In genomic region chr1:183194151-183194550, GRCm38 (mm10) we compare ENCODE assay signal across 14 mouse cellular contexts. TPM values are rescaled to one million over a fixed set of nuclear protein-coding genes. Genes with fewer than 3 reads are reported as not detected.
DNase-seq lines count a peak whose midpoint lies in the region; ATAC-seq lines count a peak whose summit lies in the region.
"Had no signal": no experiment of that assay in that cellular context is flagged by ENCODE, and none has a peak within 500 bp of the region (broad histone marks: within the 10 kb centered on the region; RNA-seq: fewer than 3 reads in every experiment).

No protein-coding gene starts in this region.

- H3K4me2 ChIP-seq in lung, embryonic 16.5 days (ENCODE audit: low read depth, low read length) = no peak overlapping the region
- peak overlapping the region; percentile 25 for H3K4me2 ChIP-seq in heart, embryonic 15.5 days
- H3K4me2 ChIP-seq: forebrain, embryonic 13.5 days; midbrain, embryonic 13.5 days had no signal

- H3K27ac ChIP-seq in lung, embryonic 16.5 days (ENCODE audit: low read length) = no peak overlapping the region
- H3K27ac ChIP-seq in heart, embryonic 15.5 days = no peak overlapping the region
- H3K27ac ChIP-seq: forebrain, embryonic 13.5 days; midbrain, embryonic 13.5 days had no signal

- H3K9me3 ChIP-seq in lung, embryonic 16.5 days (ENCODE audit: control insufficient read depth, low read length) = no peaks in the 10 kb centered on the region
- no peaks in the 10 kb centered on the region for H3K9me3 ChIP-seq in heart, embryonic 15.5 days (replicated peaks)
- H3K9me3 ChIP-seq: forebrain, embryonic 13.5 days; midbrain, embryonic 13.5 days had no signal

- DNase-seq in heart, adult 18-20 months = peak; percentile 49 to 51
- DNase-seq in heart, postnatal 4 days = no peak
- no peak for DNase-seq in lung, postnatal 10 days
- DNase-seq in skeletal muscle tissue, adult 2 months (ENCODE audit: low read depth, low spot score) = peak; percentile 45
- DNase-seq in T-cell, adult 2 months (ENCODE audit: low spot score) = no peak
- DNase-seq: adrenal gland, postnatal 10 days; cerebellum, adult 11 months; kidney, adult 8-10 months had no signal

- no peak overlapping the region for H3K9ac ChIP-seq in lung, embryonic 16.5 days (ENCODE audit: low read length)
- H3K9ac ChIP-seq in heart, embryonic 15.5 days = no peak overlapping the region
- H3K9ac ChIP-seq: forebrain, embryonic 13.5 days; midbrain, embryonic 13.5 days had no signal

- 47% methylated on average over 5 of the region's 5 CpGs for WGBS in lung, embryonic 16.5 days
- WGBS in heart, embryonic 15.5 days = 51% methylated on average over 5 of the region's 5 CpGs

- H3K4me3 ChIP-seq in lung, embryonic 16.5 days (ENCODE audit: low read length) = no peak overlapping the region
- H3K4me3 ChIP-seq in heart, embryonic 15.5 days = no peak overlapping the region
- H3K4me3 ChIP-seq: forebrain, embryonic 13.5 days; midbrain, embryonic 13.5 days had no signal

- ATAC-seq in lung, embryonic 16.5 days (ENCODE audit: low read depth) = peak; percentile 36; the same call in 1 of the 2 replicates
- ATAC-seq in heart, embryonic 15.5 days (replicated peaks; ENCODE audit: insufficient number of reproducible peaks, insufficient read depth, low FRiP score, low read depth) = no peak
- no peak for ATAC-seq in erythroblast, adult 5-6 weeks (replicated peaks; ENCODE audit: low FRiP score, poor library complexity, severe bottlenecking)
- ATAC-seq: forebrain, embryonic 13.5 days; hindbrain, embryonic 16.5 days; midbrain, embryonic 13.5 days had no signal

- H3K36me3 ChIP-seq in lung, embryonic 16.5 days (ENCODE audit: control insufficient read depth, insufficient read depth, low read length) = no peaks in the 10 kb centered on the region
- H3K36me3 ChIP-seq in heart, embryonic 15.5 days = no peaks in the 10 kb centered on the region
- H3K36me3 ChIP-seq: midbrain, embryonic 13.5 days had no signal

- H3K27me3 ChIP-seq in lung, embryonic 16.5 days (ENCODE audit: control insufficient read depth, insufficient read depth, low read depth, low read length) = no peaks in the 10 kb centered on the region
- H3K27me3 ChIP-seq in heart, embryonic 15.5 days = no peaks in the 10 kb centered on the region
- H3K27me3 ChIP-seq: forebrain, embryonic 13.5 days; midbrain, embryonic 13.5 days had no signal

- H3K4me1 ChIP-seq in lung, embryonic 16.5 days (replicated peaks; ENCODE audit: control insufficient read depth, insufficient read depth, low read length) = peaks cover 7% of the 10 kb centered on the region
- H3K4me1 ChIP-seq in heart, embryonic 15.5 days (replicated peaks) = peaks cover 39% of the 10 kb centered on the region

RNA-seq across cellular contexts. Expression of gene Disp1, which starts 27.2 kb away (rescaled TPM):
- 1 to 10 TPM; 7.6 to 8.3 TPM for total RNA-seq in heart, adult 18-20 months (2021)
- 10 to 100 TPM; 10.6 to 11.7 TPM for total RNA-seq in heart, postnatal 4 days (2021)
- polyA plus RNA-seq in lung, embryonic 16.5 days (2015; fragmentation: Nextera tagmentation; extraction: Ambion mirVana) = 7.8 and 8.9 TPM in 2 replicates
- 7.8 and 11.0 TPM in 2 replicates for polyA plus RNA-seq in heart, embryonic 15.5 days (2015; fragmentation: Nextera tagmentation; extraction: Ambion mirVana)
- total RNA-seq in erythroblast, adult 5-6 weeks (2015; ENCODE audit: low replicate concordance) = 1.0 and 3.8 TPM in 2 replicates
- 0.28 and 1.4 TPM in 2 replicates for total RNA-seq in erythroblast, adult 5-6 weeks (2017; ENCODE audit: low replicate concordance)

Comparison
In these comparisons a context has a peak if more than half of its experiments do, and no peak if none do; other contexts are left out.
1. DNase-seq: peak in heart, adult 18-20 months (2 of 2) and skeletal muscle tissue, adult 2 months (single experiment); none in heart, postnatal 4 days (single experiment), lung, postnatal 10 days (single experiment) and T-cell, adult 2 months (single experiment).